Mouse (Mus musculus) kidney, adult 8-10 months (tissue): ENCODE data around the gene Gm37240.
"Not testable (repeated sequence)": the region's sequence is repeated elsewhere in the genome, so short reads cannot be mapped to it uniquely, and the experiment has no call there.

Experiments
- DNase-seq, 2 experiments: peaks; one replicate each; pipeline ENCODE4 v3.0.0; 2022

Gene Gm37240

DNA sequence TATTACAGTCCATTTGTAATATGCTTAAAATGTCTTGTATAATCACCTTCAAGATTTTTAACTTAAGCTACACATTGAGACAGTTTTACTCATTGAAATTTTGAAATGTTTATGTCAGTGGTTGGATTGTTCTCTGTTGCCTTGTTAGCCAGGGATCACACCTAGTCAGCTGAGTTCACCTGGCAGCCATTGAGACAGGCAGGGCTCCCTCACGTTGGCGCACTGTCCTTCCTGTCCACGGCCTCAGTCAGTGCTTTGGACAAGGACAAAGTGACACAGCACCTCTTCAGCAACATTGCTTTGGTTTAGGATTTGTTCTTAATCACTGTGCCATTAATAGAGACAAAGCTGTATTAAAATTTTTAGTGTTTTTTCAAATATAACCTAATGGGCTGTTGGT lies 958.1 kb downstream of the Gm37240 start:
- no peak for DNase-seq

DNA sequence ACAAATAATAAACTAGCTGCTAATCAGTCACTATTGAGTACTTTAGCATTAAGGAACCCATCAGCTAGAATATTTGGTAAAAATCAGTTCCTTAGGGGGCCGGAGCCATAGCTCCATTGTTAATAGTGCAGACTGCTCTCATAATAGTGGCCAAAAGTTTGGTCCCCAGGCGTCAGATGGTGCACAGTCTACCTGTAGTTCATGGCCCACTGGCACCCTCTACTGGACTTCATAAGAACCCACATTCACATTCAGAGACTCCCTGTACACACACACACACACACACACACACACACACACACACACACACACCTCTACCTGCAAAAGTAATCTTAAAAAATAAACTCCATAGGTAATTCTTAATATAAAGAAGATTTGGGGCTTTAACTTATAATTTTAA lies 959.4 kb downstream of the Gm37240 start:
- no peak for DNase-seq

DNA sequence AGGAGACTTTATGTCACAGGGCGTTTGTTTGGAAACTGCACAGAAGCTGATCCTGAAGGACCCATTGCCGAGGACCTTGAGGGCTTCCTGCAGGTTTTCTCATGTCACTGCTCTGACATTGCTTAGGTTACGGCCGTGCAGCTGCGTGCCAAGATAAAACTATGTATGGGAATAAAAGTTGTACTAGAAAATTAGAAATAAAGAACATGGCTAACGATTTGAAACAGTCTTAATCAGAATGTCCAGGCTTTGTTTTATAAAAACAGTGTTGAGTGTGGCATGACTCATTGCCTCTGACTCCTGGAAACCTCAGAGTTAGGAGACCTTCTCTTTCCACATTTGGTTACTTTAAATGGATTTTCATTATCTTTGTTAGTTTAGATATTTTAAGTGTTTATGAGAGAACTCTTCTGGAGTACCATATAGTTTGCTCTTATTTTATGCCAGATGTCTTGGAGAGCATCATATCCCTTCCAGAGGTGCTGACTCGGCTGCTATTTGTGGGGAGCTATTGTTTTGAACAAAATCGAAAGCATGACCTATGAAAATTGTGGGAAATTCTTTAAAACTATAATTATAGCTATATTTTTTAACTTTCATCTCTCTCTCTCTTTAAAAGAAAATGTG lies 960.0 kb downstream of the Gm37240 start:
- no peak for DNase-seq

DNA sequence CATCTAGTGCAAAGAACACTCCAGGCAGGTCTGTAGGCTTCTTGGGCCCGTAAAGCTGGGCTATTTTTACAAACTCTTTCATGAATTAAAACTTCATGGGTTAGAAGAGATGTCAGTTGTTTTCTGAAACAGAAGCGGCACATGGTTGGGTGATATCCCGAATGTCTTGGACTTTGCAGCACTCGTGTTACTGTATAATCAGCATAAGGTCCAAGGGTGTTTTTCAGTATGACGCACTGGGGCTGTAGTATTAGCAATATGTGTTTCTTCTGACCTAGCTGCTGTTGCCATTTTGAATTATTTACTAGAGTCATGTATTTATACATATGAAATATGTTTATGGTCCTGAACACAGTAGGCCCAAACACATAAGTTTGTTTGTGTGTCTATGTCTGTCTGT lies 961.2 kb downstream of the Gm37240 start:
- DNase-seq: peak; percentile 30 to 46

DNA sequence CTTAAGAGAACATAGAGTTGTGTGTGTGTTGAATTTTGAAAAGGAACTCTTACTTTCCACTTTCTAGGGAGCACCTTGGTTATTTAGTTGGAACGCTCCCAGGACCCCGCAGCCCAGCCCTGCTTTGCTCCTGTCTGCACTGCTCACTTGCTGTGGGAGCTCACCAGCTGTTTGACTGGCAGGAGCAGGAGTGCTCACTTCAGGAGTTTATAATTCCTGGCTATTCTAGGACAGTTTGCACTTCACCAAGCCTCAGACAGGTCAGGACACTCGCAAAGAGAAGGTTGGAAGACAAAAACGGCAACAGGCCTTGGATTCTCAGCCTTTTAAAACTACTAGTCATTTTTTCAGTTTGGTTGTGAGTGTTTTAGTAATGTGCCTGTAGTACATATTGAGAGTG lies 962.1 kb downstream of the Gm37240 start:
- DNase-seq: no peak

DNA sequence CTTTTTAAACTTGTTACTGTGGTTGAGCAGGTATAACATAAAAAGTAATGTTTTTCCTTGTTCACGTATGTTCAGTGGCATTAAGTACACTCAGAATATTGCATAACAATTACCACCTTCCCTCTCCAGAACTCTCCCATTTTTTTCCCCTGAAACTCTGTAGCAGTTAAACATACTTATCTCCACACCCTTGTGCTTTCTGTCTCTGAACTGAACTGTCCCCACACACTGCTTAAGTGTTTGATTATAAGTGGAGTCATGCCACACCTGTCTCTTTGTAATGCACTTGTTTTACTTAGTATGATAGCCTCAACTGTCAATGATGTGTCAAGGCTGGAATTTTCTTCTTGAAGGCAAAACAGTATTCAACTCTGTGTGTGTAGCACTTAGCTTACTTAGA lies 963.6 kb downstream of the Gm37240 start:
- no peak for DNase-seq

DNA sequence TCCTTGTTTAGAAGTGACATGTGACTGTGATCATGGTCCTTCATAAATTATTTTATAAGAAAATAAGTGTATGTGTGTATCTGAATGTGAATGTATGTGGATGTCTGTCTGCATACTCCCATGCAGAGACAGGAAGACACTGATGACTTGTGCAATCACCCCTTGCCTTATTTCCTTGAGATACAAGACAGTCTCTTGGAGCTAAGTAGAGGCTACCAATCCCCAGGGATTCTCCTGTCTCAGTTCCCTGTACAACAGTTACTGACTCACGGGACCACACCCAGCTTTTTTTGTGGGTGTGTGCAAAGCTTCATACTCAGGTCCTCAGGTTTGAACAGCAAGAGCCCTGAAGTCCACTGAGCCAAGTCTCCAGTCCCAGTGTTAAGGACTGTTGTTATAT lies 964.1 kb downstream of the Gm37240 start:
- no peak for DNase-seq

DNA sequence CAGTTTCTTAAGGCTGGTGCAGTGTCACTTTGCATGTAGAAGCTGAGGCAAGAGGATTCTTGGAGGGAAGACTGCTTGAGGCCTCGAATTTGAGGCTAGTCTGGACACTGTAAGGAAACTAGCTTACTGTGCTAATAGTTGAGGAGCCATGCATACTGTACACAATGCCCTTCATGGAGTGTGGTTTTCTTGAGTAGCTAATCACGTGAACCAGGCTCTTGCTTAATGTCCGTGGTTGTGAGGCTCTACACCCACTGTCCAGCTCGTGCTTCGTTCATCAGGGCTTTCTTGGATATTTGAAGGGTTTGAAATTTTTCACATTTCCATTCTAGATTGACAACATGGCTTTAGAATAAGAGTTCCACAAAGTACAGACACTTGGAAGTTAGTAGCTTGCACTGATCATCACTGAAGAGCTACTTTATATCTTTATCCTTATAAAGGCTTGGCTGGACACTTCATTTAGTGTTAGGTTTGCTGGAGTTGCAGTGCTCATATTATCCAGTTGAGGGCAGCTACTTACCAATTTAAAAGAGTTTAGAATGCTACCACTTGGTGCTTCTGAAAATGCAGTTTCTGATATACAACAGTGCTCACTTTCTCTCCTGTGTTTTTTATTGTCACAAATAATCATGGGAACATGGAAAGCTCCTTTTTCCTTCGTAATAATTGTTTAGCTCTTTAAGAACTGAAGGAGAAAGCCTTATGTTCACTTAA lies 965.5 kb downstream of the Gm37240 start:
- peak; percentile 31 to 45 for DNase-seq

DNA sequence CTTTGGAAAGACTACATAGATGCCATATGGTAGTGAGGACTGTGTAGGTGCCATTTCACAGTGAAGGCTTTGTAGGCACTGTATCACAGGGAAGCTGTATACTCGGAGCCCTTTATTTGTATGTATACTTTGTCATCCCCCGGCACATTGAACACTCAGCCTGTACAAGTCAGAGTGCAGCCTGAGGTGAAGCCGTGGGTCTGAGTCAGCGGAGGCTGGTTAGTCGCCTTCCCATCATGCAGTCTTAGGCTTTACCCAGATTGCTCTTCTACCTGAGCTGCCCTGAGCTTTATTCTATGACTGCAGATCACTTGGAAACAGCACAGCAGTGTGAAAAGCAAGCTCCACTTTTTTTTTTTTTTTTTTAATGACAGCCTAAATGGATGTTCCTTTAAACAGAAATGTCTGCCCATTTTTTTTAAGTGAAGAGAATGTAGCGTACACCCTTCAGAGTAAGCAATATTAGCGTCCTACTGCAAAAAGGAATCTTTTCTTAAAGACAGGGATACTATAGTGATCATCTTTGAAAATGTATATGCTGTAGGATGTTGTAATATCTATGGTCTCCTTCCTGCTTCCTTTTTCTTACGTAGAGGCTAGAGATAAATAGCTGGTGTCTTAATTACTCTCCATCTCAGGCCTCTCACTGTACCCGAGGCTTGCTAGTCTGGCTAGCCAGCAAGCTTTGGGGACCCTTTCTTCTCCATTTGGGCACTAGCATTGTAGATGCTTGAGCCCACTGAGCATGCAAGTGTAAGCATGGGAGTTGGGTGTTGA lies 969.2 kb downstream of the Gm37240 start:
- DNase-seq: no peak

DNA sequence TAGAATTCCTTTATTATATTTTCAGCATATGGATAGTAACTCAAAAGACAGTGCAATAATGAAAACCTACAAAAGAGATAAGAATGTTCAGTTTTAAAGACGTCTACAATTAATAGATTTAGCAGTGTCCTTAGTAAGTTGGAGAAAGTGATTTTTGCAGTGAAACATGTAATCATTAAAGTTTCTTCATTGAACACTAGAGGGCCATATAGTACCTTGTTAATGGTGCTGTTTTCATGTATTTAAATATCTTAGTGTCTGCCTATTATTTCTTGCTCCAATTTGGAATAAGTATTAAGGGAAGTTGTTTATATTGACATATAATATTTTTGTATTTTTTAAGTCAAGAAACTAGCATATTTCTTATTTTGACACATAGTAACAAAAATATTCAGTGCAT lies 973.0 kb downstream of the Gm37240 start:
- no peak for DNase-seq

DNA sequence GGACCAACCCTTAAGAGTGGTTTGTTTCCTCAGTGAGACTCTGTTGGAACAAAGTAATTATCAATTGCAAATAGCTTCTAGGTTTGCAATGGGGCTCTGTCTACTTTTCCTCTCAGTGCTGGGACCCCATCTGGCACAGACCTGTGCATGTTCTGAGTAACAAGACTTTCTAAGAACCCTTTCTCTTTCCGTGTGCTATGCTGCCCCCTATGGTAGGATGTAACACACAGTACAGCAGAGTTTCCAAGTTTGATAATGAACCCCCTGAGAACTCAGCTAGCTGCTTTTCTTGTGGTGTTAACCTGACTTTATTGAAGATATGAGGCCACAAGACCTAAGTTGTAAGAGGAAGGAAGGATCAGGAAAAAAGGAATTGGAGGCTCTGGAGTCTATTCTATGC lies 980.8 kb downstream of the Gm37240 start:
- peak in 1 of 2 experiments; percentile 24 for DNase-seq

DNA sequence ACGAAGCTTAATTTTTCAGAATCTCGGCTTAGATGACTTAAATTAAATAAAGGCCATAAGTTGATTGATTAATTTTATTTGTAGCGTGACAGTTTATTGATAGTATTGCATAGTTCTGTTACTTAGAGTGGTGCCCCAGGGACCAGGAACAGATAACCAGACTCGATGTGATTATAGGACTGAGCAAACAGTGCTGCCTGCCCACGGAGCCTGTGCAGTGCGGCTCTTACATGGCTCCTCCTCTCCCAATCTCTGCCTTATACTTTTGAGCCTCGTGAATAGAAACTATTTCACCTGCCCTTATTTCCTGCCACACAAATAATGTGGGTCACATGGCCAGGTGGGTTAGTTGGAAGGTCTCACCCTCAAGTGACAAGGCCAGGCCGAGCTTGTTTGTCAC lies 989.4 kb downstream of the Gm37240 start:
- DNase-seq: no peak

DNA sequence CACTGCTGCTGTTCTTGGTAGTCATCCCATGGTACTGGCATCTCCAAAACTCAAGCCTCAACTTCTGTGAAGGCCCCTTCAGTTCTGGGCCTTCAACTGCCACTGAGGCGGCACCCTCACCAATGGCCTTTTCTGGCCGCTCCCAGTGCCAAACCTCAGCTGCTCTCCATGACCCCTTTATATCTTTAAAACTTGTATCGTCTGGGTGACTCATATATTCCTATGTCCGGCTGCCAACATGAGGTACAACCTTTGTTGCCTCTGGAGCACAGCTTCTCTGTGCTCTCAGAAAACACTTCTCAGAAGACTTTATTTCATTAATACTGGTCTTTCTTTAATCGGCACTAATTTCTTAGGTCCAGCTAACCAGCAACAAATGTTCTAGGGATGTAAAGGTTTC lies 996.3 kb downstream of the Gm37240 start:
- no peak for DNase-seq

DNA sequence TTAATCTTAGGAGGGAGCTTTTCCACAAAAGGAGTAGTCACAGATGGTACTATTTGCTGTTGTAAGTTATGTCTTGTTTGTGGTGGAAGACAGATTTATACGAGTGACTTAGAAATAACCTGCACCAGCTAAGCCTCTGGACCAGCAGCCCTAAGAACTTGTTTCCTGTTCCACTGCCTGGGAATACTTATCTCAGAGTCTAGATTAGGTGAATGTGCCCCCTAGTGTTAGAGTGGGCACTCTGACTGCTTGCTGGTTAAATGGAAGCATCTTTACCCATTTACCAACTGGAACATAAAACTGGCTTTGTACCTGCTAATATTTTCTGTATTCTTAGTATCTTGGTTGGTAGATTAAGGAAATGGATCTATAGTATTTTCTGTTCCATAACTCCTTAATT lies 997.7 kb downstream of the Gm37240 start:
- peak in 1 of 2 experiments; percentile 23 for DNase-seq

DNA sequence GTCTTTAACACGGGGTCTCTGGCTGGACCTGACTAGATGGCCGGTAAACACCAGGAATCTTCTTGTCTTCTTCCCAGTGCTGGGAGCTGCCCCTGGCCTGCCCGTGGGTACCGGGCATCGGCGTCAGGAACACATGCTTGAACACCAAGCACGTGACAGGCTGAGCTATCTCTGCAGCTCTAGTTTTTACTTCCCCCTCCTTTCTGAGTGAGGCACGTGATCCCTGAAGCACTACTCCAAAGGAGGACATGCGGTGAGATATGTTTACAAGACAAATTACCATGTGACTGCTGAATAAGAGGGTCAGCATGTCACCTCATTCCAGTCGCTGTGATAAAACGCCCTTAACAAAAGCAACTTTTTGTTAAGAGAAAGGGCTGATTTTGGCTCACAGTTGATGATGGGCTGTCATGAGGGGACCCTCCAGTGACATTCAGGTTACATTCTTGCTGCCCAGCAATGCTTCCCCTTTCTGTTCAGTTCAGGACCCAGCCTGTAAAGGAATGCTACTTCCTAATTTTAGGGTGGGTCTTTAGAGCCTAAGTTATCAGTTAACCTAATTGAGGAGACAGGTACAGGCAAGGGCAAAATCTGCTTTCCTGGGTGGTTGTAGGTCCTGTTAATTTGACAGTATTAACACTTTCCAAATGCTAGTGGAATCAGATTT lies 1003.4 kb downstream of the Gm37240 start:
- DNase-seq: peak; percentile 5 to 9

DNA sequence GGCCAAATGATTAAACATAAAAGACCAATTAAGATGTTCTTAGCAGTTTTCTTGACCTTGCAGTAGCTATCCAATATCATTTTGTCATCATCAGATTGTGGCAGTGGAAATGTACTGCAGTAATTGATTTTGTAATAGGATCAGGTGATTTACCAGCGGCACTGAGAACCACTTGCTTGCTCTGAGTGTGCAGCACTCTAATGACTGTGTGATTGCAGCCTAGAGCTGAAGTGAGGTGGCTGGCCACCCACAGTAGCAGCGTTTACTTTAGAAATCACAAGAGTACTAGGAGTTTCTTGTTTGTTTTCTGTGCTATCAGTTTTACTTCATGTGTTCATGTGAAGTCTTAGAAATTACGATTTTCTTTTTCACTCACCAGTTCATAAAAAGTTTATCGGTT lies 1011.1 kb downstream of the Gm37240 start:
- DNase-seq: no peak

DNA sequence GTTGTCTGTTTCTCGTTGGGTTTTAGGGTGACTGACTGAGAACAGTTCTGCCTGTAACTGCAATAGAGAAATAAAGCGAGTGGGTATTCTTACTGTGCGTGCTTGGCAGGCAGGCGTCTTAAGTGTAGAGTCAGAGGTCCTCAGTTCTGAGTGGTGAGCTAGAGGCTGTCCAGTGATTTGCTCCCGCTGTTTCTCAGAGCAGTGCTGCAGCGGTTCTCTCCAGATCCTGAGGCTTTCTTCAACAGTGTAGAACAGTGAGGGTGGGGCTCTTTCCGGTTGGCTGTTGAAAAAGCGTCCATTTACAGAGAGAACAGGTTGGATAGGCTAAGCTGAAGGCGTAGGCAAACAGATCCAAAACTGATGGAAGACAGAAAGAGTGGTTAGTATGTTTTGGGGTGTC lies 1012.0 kb downstream of the Gm37240 start:
- no peak for DNase-seq

DNA sequence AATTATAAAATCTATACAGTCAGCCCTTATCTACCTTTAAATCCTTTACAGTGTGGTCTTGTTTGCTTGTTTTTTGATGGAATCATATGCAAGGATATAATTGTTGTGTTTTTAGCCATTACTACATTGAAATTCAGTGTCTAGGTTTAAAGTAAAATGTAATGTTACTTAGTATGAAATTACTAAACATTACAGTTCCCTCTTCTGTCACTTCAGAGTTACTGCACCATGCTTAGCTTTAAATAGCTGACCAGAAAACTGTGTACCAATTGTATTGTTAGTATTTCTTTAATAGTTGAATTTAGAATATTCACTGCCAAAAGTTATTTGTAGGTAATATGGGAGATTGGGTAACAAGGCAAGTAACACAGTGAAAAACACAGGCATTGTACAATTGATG lies 1017.2 kb downstream of the Gm37240 start:
- no peak for DNase-seq

DNA sequence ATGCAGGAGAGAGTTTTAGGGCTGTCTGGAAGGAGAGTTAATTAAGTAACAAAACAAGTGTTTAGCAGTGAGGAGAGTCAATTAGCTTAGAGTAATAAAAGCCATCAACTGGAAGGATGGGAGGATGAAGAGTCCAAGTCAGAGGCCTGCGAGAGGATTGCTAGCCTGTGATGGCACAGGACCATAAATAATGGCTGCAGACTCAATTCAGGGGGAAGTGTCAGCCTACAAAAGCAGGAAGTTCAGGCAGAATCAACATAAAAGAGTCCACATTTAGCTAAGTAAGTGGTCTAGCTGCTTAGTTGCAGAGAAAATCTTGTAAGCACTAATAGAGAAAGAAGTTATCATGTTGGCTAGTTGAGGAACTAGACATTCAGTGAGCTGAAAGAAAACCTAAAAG lies 1019.3 kb downstream of the Gm37240 start:
- DNase-seq: no peak

DNA sequence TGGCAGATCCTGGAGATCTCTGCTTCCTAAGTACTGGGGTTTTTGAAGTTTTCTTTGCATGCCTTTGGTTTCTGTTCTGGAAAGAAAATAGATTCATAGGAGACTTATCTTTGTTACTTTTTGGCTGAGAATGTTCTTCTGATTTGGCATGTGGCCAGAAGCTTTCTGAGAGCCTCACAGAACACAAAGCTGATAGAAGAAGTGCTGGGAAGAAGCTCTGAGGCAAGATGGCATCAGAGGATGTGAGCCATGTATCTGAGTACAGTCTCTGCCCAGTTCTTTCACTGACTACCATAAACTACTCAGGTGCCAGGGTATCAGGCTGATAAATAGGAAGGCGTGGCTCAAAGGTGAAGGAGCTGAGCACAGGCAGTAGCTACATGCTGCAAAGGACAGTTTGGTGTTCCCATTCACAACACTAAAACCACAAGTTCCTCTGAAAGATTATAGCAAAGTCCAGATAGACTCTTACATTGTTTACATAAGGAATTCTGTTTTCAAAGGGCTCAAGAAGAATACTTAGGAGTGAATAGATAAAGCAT lies 1019.8 kb downstream of the Gm37240 start:
- DNase-seq: no peak

DNA sequence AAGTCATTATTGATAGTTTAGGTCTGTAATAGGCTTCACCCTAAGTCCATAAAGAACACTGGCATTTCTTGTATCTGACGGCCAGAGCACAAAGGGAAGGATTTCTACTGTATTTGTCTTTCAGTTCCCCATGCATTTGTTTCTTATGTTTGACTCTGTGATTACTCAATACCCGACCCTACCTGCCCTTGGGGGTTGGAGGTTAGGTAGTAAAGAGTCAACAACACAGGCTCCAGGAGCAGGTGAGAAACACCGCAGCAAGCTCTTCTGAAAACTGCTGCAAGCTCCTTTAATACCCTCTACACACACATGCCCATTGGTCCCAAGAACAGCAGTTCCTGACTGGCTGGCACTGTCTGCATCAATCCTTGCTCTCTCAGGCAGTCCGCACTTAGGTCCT lies 1020.5 kb downstream of the Gm37240 start:
- no peak for DNase-seq

DNA sequence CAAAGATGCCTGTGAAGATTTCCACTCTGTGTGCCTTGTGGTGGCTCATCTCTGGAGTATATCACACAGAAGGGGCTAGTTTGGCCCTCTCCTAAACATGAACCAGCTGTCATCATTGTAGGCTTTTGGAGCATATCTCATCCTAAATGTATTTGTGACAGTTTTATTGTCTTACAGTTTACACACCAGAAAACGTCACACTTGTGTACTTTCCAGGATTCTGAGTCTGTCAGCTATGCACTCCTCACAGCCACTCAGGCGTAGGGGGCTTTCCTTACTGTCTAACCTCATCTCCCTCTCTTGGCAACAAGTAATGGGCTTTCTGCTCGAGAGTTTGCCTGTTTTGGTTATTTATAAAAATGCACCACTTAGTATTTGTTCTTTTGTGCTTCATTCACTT lies 1021.6 kb downstream of the Gm37240 start:
- no peak for DNase-seq

DNA sequence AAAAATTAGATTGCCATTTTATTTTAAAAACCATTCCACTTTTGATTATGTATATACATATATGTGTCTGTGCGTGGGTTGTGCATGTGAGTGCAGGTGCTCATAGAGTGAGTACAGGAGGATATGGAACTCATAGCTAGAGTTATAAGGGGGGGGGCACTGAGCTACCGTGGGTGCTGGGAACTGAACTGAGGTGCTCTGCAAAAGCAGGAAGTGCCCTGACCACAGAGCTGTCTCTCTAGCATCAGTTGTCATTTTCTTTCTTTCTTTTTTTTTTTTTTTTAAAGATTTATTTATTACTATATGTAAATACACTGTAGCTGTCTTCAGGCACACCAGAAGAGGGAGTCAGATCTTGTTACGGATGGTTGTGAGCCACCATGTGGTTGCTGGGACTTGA lies 1025.5 kb downstream of the Gm37240 start:
- DNase-seq: not testable (repeated sequence)
